Mouse (Mus musculus): Measurements from ENCODE around the gene Crnkl1. TPM values are rescaled to one million over a fixed set of nuclear protein-coding genes. Genes with fewer than 3 reads are reported as not detected.

Crnkl1 gene
- total RNA-seq, 2 experiments from 2014 or later: 15.1 to 68.2 TPM

DNA sequence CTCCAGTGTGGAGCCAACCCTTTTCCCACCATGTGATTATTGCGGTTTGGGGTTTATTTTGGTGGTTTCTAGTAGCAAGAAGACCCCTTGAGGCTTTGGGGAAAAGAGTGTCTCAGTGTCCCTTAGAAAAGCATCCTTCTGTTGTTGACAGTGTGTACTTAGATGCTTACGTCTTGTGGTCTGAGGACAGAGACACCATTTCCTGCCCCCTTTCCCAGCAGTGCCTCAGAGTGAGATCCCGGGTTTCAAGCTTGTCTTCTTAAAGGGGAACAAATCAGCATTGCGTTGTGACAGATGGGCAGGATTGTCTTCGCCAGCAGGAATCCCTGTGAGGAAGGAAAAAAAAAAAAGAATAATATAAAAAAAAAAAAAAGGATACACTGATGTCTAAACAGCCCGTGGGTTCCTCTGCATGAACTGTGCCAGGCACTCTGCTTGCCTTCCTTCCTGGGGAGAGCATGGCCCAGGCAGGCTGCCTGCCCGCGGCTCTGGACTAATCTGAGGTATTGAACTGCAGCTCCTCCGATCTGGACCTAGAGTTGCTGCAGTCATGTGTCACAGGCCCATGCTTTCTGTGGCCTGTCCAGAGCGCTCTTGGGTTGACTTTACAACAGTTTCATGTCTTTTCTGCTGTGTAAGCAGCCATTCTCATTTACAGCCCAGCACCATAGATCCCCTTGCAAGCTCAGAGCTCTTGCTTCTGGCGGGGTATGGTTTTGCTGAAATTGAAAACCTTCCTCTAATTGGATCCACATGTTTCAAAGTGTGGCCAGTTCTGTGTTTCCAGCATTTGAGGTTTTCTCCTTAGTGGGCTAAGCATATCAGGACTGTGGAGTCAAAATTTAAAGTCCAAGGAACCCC is 53.7 kb downstream of the Crnkl1 start:
- ATAC-seq (replicated peaks; ENCODE audit: low FRiP score, poor library complexity, severe bottlenecking): 0 out of 2 replicates have a peak, but pooled peaks have one; percentile 30

DNA sequence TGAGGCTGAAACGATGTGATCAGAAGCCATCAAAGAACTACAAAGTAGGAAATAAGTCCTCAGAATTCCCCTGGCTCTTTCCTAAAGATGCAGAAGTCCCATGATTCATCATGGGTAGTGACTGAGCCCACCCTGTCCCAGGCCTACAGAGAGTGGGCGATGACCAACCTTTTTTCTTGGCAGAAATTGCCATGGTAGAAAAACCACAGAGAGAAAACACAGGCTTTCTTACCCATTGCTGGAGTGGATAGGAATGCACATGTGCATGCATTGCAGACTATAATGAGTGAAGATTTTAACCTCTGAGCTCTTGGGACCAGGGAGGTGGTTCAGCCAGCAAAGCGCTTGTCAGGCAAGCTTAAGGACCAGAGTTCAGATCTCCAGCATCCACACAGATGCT is 57.6 kb downstream of the Crnkl1 start:
- no peak for ATAC-seq (replicated peaks; ENCODE audit: low FRiP score, poor library complexity, severe bottlenecking)

DNA sequence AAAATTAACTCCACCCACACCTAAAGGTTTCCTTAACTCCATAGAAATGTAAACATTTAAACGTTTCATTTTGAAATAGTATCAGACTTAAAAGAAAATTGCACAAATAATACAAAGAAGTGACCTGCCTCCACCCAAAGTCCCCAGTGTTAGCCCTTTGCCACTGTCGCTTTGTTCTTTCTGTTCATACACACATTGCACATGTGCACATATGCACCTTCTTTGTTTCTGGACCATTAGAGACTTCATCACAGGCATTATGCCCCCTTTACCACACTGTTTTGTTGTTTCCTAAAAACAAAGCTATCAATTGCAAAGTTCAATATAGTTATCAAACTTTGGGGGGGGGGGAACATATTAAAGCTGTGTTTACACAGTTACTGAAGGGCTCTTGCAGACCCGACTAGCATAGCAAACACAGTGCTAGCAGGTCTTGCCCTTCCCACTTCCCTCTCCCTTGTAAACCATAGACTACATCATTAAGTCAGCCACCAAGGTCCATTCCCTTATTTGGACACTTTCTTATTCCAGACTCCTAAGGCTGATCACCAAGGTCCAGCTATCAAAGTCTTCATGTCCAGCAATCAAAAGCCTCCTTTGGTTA is 59.8 kb downstream of the Crnkl1 start:
- no peak for ATAC-seq (replicated peaks; ENCODE audit: low FRiP score, poor library complexity, severe bottlenecking)

DNA sequence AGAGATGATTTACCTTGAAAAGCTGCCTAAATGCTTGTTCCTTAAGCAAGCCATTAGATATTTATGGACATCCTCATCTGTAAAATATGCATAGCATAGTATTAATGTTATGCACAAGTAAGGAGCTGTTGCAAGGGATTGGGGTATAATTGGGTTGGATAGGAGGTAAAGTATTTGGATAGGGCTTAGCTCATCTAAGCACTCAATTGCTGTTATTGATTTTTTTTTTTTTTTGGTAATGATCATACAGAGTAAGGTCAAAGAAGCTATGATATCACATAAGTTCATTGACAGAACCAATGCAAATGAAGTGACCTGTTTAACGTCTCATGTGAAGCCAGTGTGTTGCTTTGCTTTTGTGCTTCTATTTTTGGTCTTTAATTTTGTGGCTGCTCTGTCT is 60.9 kb downstream of the Crnkl1 start:
- no peak for ATAC-seq (replicated peaks; ENCODE audit: low FRiP score, poor library complexity, severe bottlenecking)

DNA sequence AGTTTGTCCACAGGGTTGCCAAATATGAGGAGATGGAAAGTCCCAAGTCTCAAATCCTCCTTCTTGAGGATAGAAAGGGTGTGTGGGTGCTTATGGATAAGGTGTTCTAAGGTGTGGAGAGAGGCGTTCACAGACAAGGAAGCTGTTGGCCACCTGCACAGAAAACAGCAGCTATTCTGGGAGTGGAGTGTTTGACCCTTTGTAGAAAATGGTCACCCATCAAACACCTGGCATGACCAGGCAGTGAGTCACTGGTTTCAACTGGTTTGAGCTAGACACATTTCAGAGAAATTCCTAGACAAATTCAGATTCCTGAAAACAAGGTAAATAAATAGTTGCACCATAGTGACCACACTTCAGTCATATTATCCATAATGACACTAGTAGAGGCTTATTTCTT is 62.7 kb downstream of the Crnkl1 start:
- no peak for ATAC-seq (replicated peaks; ENCODE audit: low FRiP score, poor library complexity, severe bottlenecking)

DNA sequence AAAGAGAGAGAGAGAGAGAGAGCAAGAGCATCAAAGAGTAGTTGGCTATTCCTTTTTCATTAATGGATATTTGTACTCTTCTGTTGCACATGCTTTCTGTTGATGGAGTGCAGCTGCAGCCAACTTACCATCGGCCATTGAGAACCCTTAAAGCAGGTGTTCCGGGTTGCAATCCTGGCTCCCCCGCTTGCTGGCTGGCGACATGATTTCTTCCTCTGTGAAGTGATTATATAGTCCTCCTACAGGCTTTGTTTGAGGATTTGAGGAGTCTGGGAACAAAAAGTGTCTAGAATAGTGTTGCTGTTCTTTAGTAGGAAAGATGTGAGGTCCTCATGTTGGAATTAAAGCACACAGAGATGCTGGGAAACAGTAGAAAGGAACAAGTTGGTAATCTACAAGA is 63.5 kb downstream of the Crnkl1 start:
- no peak for ATAC-seq (replicated peaks; ENCODE audit: low FRiP score, poor library complexity, severe bottlenecking)

Other genes with a start within 250 kb of the Crnkl1 start
- gene Naa20, start 32.9 kb downstream of the Crnkl1 start, total RNA-seq (2015; ENCODE audit: low replicate concordance): 8.3 and 9.6 TPM in 2 replicates
- 18.1 and 19.7 TPM in 2 replicates for gene Naa20, start 32.9 kb downstream of the Crnkl1 start, total RNA-seq (2017; ENCODE audit: low replicate concordance)
- gene Cfap61, start 230 bp downstream of the Crnkl1 start, total RNA-seq (2015; ENCODE audit: low replicate concordance): not detected in 2 replicates
- gene Cfap61, start 230 bp downstream of the Crnkl1 start, total RNA-seq (2017; ENCODE audit: low replicate concordance): not detected in 2 replicates

Data from erythroid progenitor cell, adult 5-6 weeks (primary cell).